Mouse (Mus musculus) mouse embryonic stem cell (cell line): ENCODE measurements around the gene Dgkq.
"Not testable (repeated sequence)": the region's sequence is repeated elsewhere in the genome, so short reads cannot be mapped to it uniquely, and the experiment has no call there.

Experiments
- in situ Hi-C, 2 experiments: fragments of 300-500 bp; cut with MboI; formaldehyde crosslinking; loops; 1 replicate in 1 of 2; 3 replicates in 1 of 2; pipeline ENCODE4 v1.14.3; 2019 to 2020; ENCODE audit warnings: low sequenced_read_pairs in 2 of 2, low pct_unique_long_range_greater_than_20kb in 1 of 2, mixed read lengths in 1 of 2; ENCODE audit not compliant: unreplicated experiment in 1 of 2

Dgkq gene

DNA sequence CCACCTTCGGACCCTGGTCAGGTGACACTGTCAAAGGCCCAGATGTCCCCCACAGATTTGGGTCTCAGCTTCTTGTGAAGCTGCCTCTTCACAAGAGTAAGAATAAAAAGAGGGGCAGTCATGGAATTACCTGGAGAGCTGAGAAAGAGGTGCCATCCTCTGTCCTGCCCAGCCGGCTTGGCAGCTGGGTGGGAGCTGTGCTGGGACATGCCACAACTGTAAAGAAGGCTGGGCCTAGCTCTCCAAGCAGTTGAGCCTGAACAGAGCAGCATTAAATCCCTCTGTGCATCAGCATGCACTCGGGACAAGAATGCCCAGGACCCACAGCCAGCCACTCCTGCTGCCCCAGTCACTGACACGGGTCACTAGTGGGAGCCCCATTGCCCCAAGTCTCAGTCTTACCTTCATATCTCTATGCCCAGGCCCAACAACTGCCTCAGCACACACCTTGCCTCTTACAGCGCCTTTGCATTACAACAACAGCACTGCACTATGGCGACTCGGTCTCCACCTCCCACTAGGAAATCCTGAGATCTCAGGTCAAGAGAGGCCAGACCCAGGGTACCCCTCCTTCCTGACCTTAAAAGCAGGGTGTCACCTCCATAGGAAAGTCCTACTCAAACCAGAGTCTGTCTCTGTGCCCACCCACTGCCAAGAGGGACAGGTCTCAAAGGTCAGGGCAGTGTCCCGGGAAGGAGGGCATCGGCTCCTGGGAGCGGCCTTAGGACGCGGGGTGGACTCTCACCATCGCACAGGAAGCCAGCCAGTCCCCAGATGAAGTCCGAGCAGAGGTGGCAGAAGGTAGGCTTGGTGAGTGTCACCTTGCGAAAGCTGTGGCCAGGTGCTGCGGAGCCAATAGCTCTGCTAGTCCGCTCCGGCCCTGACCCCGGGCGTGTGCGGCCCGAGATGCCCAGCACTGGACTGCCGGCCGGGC lies 9.5 kb downstream of the Dgkq start, which contains the start of gene Idua:
Gene Idua (plus strand): TSS at position 634 of the 934 bp plus-strand sequence.
- in situ Hi-C loops: no loop called here

DNA sequence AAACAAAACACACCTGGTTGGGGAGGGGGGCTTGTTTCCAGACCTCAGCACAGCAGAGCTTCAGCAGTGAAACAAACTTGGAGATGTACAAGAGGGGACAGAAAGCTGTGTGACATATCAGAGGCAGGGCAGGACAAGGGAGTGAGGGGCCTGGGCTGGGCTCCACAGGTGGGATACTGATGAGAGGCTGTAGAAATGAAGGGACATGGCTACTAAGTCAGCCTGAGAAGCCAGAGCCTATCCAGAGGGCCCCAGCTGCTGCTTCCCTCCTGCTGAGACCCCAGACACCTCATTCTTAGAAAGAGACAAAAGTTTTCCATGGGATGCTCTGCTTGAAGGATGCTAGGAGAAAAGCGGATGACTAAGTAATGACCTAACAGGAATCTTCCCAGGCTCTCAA lies 10.9 kb downstream of the Dgkq start:
- in situ Hi-C loops: no loop called here

DNA sequence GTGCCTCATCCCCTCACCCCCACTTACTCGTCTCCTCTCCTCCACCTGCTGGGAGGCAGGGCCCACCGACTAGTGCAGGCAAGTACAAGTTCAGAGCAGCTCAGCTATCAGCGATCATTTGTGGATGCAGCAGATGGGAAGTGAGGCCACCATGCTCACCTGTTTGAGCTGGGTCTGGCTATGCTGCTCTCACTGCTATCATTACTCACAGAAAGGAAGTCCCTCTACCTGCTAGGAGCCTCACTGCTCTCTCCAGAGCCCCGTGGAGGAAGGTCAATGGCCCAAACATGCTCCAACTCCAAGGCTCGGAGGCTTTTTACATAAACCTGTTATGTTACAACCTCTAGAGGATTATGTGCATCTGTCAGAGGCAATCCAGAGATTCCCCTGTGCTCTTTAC lies 12.1 kb downstream of the Dgkq start:
- in situ Hi-C loops: no loop called here

DNA sequence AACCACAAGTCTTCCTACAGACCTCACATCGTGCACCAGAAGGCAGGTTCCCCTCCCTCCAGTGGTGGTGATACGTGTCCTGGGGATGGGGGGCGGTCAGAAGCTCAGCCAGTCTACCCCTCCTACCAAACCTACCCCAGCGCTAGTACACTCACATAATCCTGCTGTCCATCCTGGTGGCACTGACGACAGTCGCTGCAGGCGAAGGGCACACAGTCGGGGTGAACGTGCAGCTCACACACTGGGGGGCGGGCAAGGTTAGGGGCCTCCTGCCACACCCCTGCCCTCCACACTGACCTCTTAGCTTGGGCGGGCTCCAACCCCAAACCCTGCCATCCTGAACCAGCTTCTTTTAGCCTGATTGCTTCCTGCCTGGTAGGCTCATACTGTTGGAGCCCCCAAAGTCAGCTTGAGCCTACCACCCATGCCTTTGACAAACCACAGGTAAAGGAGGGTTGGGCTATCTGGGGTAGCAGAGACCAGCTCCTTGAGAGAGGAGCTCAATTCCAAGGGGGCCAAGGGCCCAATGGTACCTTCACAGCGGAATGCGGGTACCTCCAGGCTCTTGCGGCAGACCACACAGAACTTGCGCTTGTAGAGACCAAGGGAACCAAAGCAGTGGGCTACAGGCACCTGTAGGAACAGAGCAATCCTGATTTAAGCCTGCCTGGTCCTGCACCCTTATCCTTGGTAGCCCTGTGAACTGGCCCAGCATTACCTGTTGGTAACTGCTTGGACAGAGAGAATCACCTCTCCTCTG lies 13.4 kb downstream of the Dgkq start:
- in situ Hi-C loops: no loop called here

DNA sequence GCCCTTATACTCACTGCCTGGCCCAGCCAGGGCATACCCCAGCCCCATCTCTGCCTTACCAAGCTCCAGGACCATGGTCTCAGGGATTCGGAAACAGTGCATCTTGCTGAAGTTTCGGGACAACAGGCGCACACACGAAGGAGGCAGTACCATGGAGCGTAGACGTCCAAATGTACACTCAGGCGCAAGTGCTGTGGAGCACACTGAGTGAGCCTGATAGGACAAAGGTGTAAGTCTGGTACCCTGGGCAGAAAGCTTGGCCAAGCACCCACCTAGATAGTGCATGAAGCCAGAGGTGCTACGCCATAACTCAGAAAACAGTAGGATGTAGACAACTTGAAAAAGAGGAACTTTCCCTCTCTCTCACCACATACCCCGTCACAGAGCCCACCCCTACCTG lies 14.1 kb downstream of the Dgkq start:
- in situ Hi-C loops: no loop called here

DNA sequence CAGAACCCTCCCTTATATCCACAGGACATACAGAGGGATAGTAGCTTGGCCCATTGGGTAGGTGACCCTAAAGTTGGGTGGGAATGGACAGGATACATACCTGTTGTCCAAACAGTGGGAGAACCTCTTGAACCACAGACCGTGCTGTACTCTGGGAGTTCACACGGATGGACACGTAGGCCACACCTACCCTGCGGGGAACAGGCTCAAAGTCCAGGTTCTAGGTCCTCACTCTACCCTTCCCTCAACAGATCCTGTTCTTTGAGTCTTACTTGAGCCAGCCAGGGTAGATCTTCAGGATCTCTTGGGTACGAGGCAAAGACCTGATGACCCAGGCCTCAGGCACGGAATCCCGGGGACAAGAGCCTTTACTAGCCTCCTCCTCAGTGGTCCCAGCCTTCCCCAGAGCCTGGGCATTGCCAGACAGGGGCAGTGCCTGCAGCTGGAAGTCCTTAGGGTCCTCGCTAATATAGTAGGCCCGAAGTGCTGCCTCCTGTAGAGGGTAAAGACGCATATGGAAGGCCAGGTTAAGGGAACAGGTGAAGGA lies 15.0 kb downstream of the Dgkq start:
- in situ Hi-C loops: no loop called here

DNA sequence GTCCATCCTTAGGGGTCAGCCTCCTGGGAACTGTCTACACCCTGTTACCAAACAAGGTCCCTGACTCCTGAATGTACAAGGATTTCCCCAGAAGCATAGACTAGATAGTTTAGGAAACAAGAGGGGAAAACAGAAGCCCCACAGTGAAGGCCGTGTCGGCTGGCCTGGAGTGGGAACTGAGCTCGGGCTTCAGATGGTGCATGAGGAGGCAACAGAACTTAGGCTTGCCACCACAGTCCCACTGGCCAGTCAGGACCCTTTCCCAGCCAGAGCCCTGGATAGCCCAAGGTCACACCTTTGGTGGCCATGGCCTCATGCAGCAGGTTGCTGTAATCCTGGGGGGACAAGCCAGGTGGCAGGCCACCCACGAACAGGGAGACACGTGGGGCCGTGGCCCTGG lies 16.1 kb downstream of the Dgkq start:
- in situ Hi-C loops: no loop called here

DNA sequence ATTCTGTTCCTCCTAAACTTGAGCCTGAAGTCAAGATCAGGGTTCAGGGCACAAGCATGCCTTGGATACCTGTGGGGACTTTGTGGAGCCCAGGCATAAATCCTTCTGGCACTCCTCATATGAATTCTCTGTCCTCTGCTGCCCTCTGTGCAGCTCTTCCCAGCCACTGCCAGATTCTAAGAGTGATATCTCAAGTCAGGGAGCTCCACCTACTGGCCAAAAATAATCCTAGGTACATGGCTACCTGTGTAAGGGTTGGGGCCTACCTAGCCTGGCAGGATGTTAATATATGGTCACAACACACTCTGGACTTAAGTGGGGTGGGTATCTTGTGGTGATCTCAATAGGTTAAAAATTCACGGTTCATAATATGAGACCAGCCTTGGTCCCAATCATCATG lies 17.6 kb downstream of the Dgkq start:
- in situ Hi-C loops: no loop called here

DNA sequence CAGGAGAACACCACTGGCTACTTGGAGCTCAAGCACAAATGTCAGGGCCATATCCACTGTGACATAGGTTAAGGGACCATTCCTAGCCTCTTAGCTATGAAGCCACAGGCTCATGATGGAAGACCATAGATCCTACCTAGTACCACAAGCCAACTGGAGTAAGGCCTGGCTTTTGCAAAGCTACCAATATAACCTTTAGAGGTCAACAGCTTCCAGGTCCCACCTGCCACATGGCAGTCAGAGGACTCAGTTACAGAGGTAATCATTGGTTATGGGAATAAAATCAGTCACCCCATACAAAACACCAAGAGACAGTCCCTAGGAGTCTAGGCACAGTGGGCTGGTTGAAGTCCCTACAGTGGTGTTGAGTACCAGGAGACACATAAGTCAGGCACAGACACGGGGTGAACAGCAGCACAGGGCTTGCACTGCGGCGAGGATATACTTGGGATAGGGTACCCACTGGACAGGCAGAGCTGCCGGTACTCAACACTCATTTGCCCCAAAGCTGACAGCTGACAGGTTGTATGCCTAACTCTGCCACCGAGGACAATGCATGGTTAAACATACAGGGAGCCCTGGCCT lies 18.2 kb downstream of the Dgkq start:
- in situ Hi-C loops: no loop called here

DNA sequence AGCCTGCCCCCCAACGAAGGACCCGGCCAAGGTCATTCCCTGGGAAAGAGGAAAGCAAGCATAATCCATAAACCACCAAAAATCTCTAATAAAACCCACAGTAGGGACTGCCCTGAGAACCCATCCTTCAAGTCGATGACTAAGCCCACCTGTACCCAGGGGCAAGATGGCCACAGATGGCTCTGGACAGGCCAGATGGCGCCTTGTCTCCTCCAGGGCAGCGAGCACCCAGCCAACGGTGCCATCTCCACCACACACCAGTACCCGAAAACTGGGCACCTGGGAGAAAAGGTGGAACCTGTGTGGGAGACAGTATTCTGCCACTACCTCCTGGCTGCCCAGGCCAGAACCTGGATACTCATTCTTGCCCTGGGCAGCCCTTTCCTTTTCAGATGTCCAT lies 19.1 kb downstream of the Dgkq start:
- in situ Hi-C loops: no loop called here

DNA sequence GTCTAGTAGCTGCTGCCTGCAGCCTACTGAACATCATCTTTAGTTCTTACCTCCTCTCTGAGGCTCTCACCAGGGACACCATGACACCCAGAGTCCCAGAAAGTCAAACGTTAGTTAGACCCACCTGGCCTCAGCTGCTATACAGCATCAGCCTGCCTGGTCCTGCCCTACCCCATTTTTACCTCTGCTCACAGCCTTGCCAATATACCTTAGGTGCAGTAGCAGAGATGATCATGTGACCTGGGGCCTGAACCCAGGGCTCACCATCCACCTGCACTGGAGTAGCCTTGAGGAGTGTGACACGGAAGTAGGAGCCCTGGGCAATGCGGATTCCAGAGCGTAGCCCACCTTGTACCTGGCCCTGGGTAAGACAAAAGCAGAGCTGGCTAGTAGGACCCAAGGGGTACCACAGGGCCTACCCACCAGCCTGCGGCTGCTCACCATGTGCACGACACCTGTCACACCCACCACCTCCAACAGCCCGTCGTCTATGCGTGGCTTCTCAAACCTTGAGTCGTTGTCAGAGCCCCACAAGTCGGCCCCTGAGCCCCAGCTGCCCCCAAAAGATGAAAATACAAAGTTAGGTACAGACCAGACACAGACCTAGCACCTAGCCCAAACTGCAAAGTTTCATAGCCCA lies 20.4 kb downstream of the Dgkq start:
- in situ Hi-C loops: no loop called here

DNA sequence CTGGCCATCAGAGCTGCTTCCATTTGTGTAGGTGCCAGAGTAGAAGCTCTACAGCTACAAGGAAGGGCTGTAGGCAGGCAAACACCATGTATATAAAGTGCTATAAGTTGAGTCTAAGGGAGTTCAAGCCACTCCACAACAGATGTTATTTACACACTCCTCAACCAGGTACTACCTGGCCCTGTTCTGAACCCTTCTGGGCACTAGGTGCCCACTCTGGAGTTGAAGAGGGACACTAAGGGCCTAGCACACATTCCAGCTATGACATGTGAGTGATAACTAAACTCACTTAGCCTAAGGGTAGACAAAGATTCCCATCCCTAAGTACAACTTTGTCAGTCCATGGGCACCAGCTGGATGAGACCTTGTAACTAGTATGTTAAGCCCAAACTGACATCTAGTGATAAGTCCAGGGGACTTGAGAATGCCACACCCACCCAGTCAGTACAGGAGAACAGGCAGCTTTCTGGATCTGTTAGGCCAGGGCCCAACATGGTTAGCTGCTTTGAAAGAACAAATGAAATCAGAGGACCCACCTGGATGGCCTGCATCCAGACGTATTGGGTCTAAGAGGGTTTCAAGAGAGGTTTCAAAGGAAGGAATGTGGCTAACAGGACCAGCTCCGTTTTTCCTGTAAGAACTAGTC lies 21.5 kb downstream of the Dgkq start:
- in situ Hi-C loops: no loop called here

DNA sequence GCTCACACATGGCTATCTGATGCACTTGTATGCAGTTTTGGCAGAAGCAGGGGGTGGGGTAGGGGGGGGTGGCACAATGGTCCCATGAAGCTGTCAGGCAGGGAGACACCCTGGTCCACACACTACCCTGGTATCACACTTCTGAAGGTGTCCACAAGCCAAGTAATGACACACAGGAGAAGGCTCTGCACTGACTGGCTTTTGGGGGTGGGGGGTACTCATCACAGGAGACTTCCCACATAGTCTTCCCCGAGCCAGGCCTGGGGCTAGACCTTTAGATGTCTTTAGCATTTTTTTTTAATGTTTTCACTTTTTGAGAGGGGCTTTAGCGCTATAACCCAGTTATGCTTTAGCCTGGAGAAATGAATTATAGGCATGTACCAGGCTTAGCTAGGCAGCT lies 22.2 kb downstream of the Dgkq start:
- in situ Hi-C loops: no loop called here

DNA sequence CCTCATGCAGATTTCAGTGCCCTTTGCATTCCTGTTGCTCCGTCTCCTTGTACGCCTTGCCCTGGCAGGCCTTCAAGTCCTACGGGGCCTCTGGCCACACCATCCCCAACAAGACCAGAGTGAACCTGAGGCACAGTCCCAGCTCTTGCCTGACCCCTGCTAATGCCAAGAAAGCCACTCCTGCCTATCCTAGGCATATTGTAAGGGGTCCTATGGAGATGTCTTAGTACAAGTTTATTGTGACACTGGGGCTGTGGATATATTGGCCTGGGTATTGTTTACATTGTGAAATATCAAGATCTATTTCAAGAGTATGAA lies 23.2 kb downstream of the Dgkq start:
- in situ Hi-C loops: no loop called here

DNA sequence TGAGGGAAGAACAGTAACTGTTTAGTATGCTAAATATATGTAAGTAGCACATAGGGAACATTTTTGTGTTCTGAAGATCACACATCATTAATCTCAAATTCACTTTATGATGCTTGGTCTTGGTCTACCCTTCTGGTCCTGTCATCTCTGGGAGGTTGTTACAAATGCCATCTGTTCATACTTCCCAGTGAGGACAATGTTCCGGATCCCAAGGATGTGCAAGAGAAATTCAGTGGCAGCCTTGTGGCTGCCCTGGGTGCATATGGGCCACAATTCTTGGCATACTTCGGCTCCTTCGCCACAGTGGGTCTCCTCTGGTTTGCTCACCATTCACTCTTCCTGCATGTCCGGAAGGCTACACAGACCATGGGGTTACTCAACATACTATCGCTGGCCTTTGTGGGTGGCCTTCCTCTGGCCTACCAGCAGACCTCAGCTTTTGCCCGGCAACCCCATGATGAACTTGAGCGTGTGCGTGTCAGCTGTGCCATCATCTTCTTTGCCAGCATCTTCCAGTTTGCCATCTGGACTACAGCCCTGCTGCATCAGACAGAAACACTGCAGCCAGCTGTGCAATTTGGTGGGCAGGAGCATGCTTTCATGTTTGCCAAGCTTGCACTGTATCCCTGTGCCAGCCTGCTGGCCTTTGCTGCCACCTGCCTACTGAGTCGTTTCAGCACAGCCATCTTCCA lies 23.7 kb downstream of the Dgkq start:
- in situ Hi-C loops: no loop called here

DNA sequence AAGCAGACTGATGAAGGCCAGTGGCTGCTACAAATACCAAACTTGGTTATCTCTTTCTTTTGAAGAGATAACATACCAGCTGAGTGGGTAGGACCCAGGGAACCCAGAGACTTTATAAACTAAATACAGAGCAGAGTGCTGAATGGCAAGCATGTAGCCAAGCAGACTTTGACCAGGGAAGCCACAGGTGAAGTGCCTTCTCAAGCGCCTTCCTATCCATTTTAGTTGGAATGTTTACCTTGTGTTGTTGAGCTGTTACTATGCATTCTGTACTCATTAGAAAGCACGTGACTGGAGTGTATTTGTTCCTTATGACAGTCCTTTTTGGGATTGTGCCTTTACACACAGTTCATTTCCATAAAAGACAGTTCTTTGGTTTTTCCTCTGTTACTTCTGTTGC lies 25.8 kb downstream of the Dgkq start:
- in situ Hi-C loops: no loop called here

DNA sequence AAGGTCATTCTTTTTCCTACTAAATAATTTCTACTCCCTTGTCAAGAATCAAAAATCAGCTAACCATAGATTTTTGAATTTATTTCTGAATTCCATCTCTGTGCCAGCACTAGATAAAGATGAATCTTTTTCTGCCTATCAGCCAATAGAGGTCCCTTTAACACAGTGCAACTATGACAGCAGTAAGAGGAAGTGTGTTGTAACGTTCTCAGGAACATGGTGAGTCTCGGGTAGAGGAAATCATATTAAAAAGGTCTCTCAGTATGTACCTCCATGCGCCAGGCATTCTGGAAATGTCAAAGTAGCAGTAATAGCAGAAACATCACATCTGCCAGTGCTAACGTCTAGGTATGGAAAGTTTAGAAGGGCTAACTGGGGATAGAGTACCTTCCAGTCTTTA lies 33.3 kb downstream of the Dgkq start:
- in situ Hi-C loops: no loop called here

DNA sequence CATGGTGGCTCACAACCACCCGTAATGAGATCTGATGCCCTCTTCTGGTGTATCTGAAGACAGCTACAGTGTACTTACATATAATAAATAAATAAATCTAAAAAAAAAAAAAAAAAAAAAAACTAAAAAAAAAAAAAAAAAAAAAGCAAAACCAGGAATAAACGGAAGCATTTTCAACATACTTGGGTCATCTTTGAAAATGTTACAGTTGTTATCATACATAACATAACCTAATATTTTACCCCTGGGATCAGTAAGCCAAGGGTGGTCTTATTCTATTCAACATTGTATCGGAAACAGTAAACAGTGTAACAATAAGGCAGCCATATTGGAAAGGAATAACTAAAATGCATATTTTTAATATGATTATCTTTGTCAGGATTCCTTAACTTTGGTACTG lies 35.4 kb downstream of the Dgkq start:
- in situ Hi-C loops: not testable (repeated sequence)
